Comparison of ENCODE assay signal across 9 mouse cellular contexts in the genomic region with DNA sequence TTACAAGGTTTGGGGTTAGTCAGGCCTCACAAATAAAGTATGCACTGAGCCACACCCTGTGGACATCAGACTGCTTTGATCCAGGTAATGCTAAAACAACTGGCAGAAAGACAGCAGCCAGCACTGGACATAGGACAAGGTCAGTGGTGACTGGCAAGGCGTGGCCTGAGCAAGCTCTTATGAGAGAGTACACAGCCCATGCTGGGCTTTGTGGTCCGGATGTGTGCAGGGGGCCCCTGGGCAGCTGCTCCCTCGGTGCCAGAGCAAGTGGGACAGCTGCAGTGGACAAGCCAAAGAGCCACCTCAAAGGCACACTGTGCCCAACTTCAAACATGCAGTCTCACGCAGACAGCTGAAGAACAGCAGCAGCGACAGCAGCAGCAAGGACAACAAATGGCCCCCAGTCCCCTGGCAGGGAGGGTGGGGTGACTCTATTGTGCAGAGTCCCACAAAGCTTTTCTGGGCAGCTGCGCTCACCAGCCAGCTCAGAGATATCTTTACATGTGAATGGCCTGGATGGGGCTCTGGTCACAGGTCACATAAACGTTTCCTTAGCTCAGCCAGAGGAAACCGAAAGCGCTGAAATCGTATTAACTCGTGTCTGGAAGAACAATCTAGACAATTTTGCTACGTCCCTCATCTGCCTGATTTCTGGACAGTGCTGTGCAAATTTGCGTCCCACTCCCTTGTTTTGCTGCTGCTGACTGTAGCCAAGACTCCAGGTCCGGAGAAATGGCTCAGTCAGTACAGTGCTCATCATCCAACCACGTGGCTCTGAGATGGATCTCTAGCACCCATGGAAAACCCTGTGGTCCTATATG.
DNase-seq lines count a peak whose midpoint lies in the region; ATAC-seq and TF ChIP-seq lines count a peak whose summit lies in the region.
"Had no signal": no experiment of that assay in that cellular context is flagged by ENCODE, and none has a peak within 500 bp of the region (broad histone marks: within the 10 kb centered on the region; RNA-seq: fewer than 3 reads in every experiment).

No protein-coding gene starts in this region.

- peak overlapping the region; percentile 9; the same call in 1 of the 2 replicates for H3K27ac ChIP-seq in forebrain, embryonic 11.5 days (ENCODE audit: low read depth, low read length)
- peak overlapping the region; percentile 5; the same call in 1 of the 2 replicates for H3K27ac ChIP-seq in hindbrain, embryonic 12.5 days
- no peak overlapping the region; the same call in 1 of the 2 replicates for H3K27ac ChIP-seq in liver, embryonic 13.5 days
- no peak overlapping the region for H3K27ac ChIP-seq in midbrain, postnatal 0 days (ENCODE audit: low read depth, low read length)

- H3K9me3 ChIP-seq in forebrain, embryonic 11.5 days (ENCODE audit: control insufficient read depth, low read length): no peaks in the 10 kb centered on the region
- H3K9me3 ChIP-seq in hindbrain, embryonic 12.5 days (replicated peaks): no peaks in the 10 kb centered on the region
- no peaks in the 10 kb centered on the region for H3K9me3 ChIP-seq in liver, embryonic 13.5 days (replicated peaks)
- no peaks in the 10 kb centered on the region for H3K9me3 ChIP-seq in midbrain, postnatal 0 days (ENCODE audit: low read length)

- 23% methylated on average over 15 of the region's 15 CpGs for WGBS in forebrain, embryonic 11.5 days
- 12% methylated on average over 15 of the region's 15 CpGs for WGBS in hindbrain, embryonic 12.5 days
- 41% methylated on average over 15 of the region's 15 CpGs for WGBS in liver, embryonic 13.5 days (ENCODE audit: insufficient replicate concordance)
- WGBS in midbrain, postnatal 0 days: 11% methylated on average over 15 of the region's 15 CpGs

- no peak overlapping the region for H3K4me3 ChIP-seq in forebrain, embryonic 11.5 days (ENCODE audit: low read depth, low read length)
- peak overlapping the region; percentile 1; the same call in 1 of the 2 replicates for H3K4me3 ChIP-seq in hindbrain, embryonic 12.5 days
- H3K4me3 ChIP-seq in liver, embryonic 13.5 days (replicated peaks): no peak overlapping the region
- no peak overlapping the region for H3K4me3 ChIP-seq in midbrain, postnatal 0 days (ENCODE audit: low read depth, low read length)
- H3K4me3 ChIP-seq: erythroblast, embryonic 14.5 days had no signal

- peak overlapping the region; percentile 32 for H3K9ac ChIP-seq in forebrain, embryonic 11.5 days (ENCODE audit: low read length)
- no peak overlapping the region for H3K9ac ChIP-seq in hindbrain, embryonic 12.5 days
- no peak overlapping the region for H3K9ac ChIP-seq in liver, embryonic 13.5 days
- H3K9ac ChIP-seq in midbrain, postnatal 0 days (replicated peaks; ENCODE audit: low read length, poor library complexity, severe bottlenecking): no peak overlapping the region

- H3K36me3 ChIP-seq in forebrain, embryonic 11.5 days (ENCODE audit: control insufficient read depth, insufficient read depth, low read length): no peaks in the 10 kb centered on the region
- no peaks in the 10 kb centered on the region for H3K36me3 ChIP-seq in hindbrain, embryonic 12.5 days
- no peaks in the 10 kb centered on the region for H3K36me3 ChIP-seq in liver, embryonic 13.5 days
- no peaks in the 10 kb centered on the region for H3K36me3 ChIP-seq in midbrain, postnatal 0 days (ENCODE audit: insufficient read depth, low read length)

- ATAC-seq in forebrain, embryonic 11.5 days (replicated peaks; ENCODE audit: low FRiP score): peak; percentile 89
- ATAC-seq in hindbrain, embryonic 12.5 days (ENCODE audit: low FRiP score): peak; percentile 90
- peak; percentile 58 for ATAC-seq in liver, embryonic 13.5 days (ENCODE audit: low read depth)
- peak; percentile 44 for ATAC-seq in midbrain, postnatal 0 days (ENCODE audit: low FRiP score)
- ATAC-seq in inflammation-experienced regulatory T-cells, adult 6 months: no peak

- H3K27me3 ChIP-seq in forebrain, embryonic 11.5 days (ENCODE audit: control insufficient read depth, insufficient read depth, low read length): no peaks in the 10 kb centered on the region
- no peaks in the 10 kb centered on the region for H3K27me3 ChIP-seq in hindbrain, embryonic 12.5 days
- no peaks in the 10 kb centered on the region for H3K27me3 ChIP-seq in liver, embryonic 13.5 days
- H3K27me3 ChIP-seq in midbrain, postnatal 0 days (ENCODE audit: insufficient read depth, low read length): no peaks in the 10 kb centered on the region

- H3K4me1 ChIP-seq in forebrain, embryonic 11.5 days (replicated peaks; ENCODE audit: control insufficient read depth, insufficient read depth, low read length): peaks cover 7% of the 10 kb centered on the region
- H3K4me1 ChIP-seq in hindbrain, embryonic 12.5 days: peaks cover 18% of the 10 kb centered on the region
- H3K4me1 ChIP-seq in liver, embryonic 13.5 days (replicated peaks): peaks cover 5% of the 10 kb centered on the region; the same call in 1 of the 2 replicates
- H3K4me1 ChIP-seq in midbrain, postnatal 0 days (ENCODE audit: insufficient read depth, low read length): no peaks in the 10 kb centered on the region

- peak overlapping the region; percentile 36; the same call in 1 of the 2 replicates for H3K4me2 ChIP-seq in forebrain, embryonic 11.5 days (ENCODE audit: low read depth, low read length, severe bottlenecking)
- peak overlapping the region; percentile 41 for H3K4me2 ChIP-seq in hindbrain, embryonic 12.5 days (replicated peaks)
- peak overlapping the region; percentile 29 for H3K4me2 ChIP-seq in liver, embryonic 13.5 days
- peak overlapping the region; percentile 31 for H3K4me2 ChIP-seq in midbrain, postnatal 0 days (ENCODE audit: low read depth, low read length, poor library complexity, severe bottlenecking)

- DNase-seq in adrenal gland, adult (ENCODE audit: inconsistent age in 2 of 2, low spot score in 1 of 2): peak; percentile 14 to 62
- DNase-seq in adrenal gland, adult 8-10 months: no peak
- peak; percentile 54 for DNase-seq in forebrain, embryonic 11.5 days (ENCODE audit: low spot score)
- no peak for DNase-seq in liver, embryonic 13.5 days
- DNase-seq in midbrain, postnatal 0 days (ENCODE audit: low spot score): peak; percentile 13
- no peak for DNase-seq in cerebellum, adult 11-12 months

- no peak for TF ChIP-seq CTCF in midbrain, postnatal 0 days (IDR thresholded peaks at IDR 0.05)

Comparison
In these comparisons a context has a peak if more than half of its experiments do, and no peak if none do; other contexts are left out.
1. DNase-seq: peak in adrenal gland, adult (2 of 2), forebrain, embryonic 11.5 days (single experiment) and midbrain, postnatal 0 days (single experiment); none in adrenal gland, adult 8-10 months (single experiment), liver, embryonic 13.5 days (single experiment) and cerebellum, adult 11-12 months (single experiment).
2. H3K27ac ChIP-seq: peak in forebrain, embryonic 11.5 days (single experiment) and hindbrain, embryonic 12.5 days (single experiment); none in liver, embryonic 13.5 days (single experiment) and midbrain, postnatal 0 days (single experiment).
3. Peak in every context shown above with its lines, with median percentiles within 50 percentile points of each other: H3K4me2 ChIP-seq.